Mouse (Mus musculus) leukemia stem cell, adult 10-12 weeks (primary cell): Measurements from ENCODE around the gene Sema7a. TPM values are rescaled to one million over a fixed set of nuclear protein-coding genes. Genes with fewer than 3 reads are reported as not detected.

Experiments
- polyA plus RNA-seq: library from polyadenylated mRNA; stranded (reverse); fragments of >175 nt; gene quantifications from 2 replicates; pipeline ENCODE4 v1.2.3, GENCODE M21; 2012; ENCODE audit warnings: low replicate concordance

Sema7a gene
- 4.4 and 14.0 TPM in 2 replicates for polyA plus RNA-seq

DNA sequence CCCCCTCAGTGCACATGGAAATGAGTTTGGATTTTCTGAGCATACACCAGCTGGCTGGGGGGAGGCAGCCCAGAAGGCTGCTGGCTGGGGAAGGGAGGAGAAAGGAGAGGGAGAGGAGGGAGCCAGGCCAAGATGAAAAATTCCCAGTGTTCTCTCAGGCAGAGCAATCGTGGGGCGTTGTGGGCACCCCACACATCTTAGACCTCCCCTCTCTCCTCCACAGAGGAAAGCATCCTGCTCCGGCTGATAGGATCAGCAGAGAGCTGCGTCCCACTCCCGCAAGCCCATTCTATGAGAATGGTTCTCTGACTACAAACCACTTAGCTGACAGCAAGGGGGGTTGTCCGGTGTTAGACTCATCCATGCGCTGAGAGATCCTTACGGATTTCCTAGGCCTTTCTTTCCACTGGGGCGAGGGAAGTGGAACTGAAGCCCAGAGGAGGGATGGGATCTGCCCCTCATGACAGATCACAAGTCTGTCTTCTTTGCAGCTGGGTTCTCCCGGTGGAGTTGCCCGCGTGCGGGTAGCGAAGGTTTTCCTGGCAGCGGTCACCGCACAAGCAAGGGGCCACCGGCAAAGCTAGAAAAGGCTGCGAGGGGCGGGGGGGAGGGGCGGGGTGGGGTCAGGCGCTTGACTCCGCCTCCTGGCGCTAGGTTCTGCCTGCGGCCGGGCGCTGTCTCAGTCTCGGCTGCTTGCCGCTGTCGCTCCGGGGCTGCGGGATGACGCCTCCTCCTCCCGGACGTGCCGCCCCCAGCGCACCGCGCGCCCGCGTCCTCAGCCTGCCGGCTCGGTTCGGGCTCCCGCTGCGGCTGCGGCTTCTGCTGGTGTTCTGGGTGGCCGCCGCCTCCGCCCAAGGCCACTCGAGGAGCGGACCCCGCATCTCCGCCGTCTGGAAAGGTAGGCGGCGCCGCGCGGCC is at the start of gene Sema7a:
Gene Sema7a (plus strand): TSS at position 682 of the 918 bp plus-strand sequence.

DNA sequence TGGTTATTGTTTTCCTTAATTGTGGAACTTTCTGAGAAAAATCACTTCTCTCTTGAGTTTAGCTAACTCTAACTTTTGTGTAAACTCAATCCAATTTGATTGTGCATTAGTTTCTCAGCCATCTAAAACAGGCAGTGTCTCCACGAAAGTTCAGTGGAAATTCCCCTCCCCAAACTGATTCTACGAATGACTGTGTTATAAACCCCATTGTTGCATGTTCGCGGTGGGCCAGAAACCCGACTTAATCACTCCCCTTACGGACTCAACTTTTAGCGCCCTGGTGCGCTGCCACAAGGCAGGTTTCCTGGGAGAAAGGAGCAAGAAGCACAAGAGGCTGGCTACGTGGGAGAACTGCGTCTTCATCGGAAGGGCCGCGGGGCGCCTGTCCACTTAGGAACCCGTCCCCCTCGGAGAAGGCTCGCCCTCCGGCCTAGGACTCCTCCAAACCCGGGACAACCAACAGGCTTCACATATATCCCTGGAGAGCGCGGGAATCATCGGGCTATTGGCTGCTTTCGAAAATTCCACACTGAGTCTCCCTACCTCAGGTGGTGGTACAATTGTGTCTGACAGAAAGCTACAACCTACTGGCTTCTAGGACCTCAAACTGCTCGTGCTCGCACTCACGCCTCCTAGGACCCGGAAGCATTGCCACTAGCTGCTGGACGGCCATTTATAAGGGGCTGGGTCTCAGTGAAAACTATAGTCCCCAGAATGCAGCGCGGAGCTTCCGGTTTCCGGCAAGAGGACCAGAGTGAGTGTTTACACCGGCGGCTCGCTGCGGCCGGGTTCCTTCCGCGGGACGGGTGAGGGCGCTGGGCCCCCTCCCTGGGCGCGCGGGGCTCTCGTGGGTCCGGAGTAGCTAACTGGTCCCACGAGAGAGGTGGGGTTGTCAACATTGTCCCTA is 29.4 kb upstream of the Sema7a start, which contains the start of gene Ubl7:
Gene Ubl7 (plus strand): TSS at position 726 of the 907 bp plus-strand sequence.

DNA sequence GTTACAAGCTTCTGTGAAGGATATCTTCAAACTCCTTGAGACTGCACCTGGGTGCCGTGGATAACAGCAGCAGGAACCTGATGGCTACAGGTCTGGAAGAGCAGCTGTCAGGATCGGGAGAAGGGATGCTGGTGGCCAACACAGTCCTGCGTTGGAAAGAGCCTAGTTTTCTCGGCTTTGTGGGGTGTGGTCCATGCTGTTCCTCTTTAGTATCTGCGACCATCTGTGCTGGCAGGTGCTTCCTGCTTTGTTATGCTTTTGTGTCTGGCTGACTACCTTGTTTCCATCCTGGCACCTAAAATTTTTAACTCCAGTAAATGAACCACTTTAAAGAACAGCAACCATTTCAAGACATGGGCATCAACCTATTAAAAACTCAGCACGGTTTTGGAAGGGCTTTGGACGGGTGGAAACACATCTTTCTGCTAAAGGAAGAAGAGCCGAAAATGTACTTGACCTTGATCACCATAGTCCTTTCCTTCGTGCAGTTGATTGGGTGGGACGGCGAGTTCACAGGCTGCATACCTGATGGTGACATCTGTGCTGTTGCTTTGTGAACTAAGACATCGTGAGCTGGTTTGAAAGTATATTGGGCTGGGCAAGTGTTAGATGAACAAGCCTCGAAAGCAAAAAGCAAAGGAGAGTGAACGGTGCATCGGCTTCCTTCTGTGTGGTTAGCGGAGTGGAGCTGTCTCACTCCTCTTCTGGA is 66.0 kb downstream of the Sema7a start, which contains the start of gene Cyp11a1:
Gene Cyp11a1 (plus strand): TSS at position 659 of the 709 bp plus-strand sequence.

Other genes starting within 250 kb of the Sema7a start
- gene Edc3, start 231.6 kb upstream of the Sema7a start, polyA plus RNA-seq = 1.1 and 10.9 TPM in 2 replicates
- gene Clk3, start 174.3 kb upstream of the Sema7a start, polyA plus RNA-seq = 41.0 and 44.7 TPM in 2 replicates
- 6.4 and 22.1 TPM in 2 replicates for gene Arid3b, start 103.3 kb upstream of the Sema7a start, polyA plus RNA-seq
- 89.3 and 114 TPM in 2 replicates for gene Ubl7, start 29.1 kb upstream of the Sema7a start, polyA plus RNA-seq
- gene Cyp11a1, start 66.3 kb downstream of the Sema7a start, polyA plus RNA-seq = 0.22 TPM in 1 of 2 replicates, not detected in the other
- gene Stra6, start 123.7 kb downstream of the Sema7a start, polyA plus RNA-seq = 0.12 and 0.38 TPM in 2 replicates
- gene Ccdc33, start 178.7 kb downstream of the Sema7a start, polyA plus RNA-seq = not detected in 2 replicates